31 mouse cellular contexts compared by ENCODE assay signal in the genomic region with DNA sequence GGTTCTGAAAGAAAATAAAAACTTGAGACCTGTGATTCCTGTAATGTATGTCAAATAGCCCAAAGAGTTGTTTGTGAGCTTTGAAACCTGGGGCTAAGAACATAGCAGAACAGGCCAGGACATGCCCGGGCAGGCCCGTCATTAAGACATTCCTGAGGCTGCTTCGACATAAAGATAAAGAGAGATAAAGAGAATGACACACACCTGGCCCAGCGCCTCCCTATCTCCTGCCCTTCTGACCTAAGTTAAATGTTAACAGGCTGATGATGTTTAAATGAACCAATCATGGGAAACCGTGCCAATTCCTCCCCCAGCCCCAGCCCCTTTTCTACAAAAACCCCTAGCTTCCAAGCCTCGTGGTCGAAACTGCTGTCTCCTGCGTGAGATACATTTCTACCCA. TPM values are rescaled to one million over a fixed set of nuclear protein-coding genes. Genes with fewer than 3 reads are reported as not detected.
"Had no signal": no experiment of that assay in that cellular context is flagged by ENCODE, and none has a peak within 500 bp of the region (broad histone marks: within the 10 kb centered on the region; RNA-seq: fewer than 3 reads in every experiment).

No protein-coding gene starts in this region.

RNA-seq across cellular contexts. Expression of a gene that starts 10.1 kb away (rescaled TPM):
- total RNA-seq: heart, adult 8-10 months; heart, postnatal 10 days; heart, postnatal 14 days; heart, postnatal 25 days; heart, postnatal 36 days; heart, postnatal 4 days; hematopoietic stem cell, adult 5-6 weeks; hindbrain, postnatal 0 days; layer of hippocampus, adult 18-20 months; layer of hippocampus, adult 2 months; layer of hippocampus, adult 8-10 months; layer of hippocampus, postnatal 14 days; layer of hippocampus, postnatal 25 days; layer of hippocampus, postnatal 36 days; left cerebral cortex, adult 18-20 months had no signal
- polyA plus RNA-seq: heart, embryonic 11.5 days; heart, embryonic 12.5 days; heart, embryonic 13.5 days; heart, embryonic 14.5 days; heart, embryonic 15.5 days; heart, embryonic 16.5 days; heart, postnatal 0 days; hindbrain, embryonic 10.5 days; hindbrain, embryonic 11.5 days; hindbrain, embryonic 12.5 days; hindbrain, embryonic 14.5 days; inflammation-experienced regulatory T-cells, adult 6 months; kidney, embryonic 14.5 days; kidney, embryonic 15.5 days; kidney, embryonic 16.5 days; kidney, postnatal 0 days had no signal

RNA-seq across cellular contexts. Expression of a gene that starts 47.4 kb away (rescaled TPM):
- total RNA-seq: hematopoietic stem cell, adult 5-6 weeks had no signal
